Mouse (Mus musculus) megakaryocyte, embryonic 14.5 days (primary cell): Measurements from ENCODE around the gene Kcnh1.

Experiments used
- FLI1 ChIP-seq: IDR thresholded peaks from 2 replicates; pipeline ENCODE4 v1.6.1; 2012; ENCODE audit warnings: low read length, inconsistent platforms, mixed read lengths
- GATA1 ChIP-seq: IDR thresholded peaks from 3 replicates; pipeline ENCODE4 v1.6.1; 2012; ENCODE audit warnings: mixed read lengths, low read length, inconsistent platforms, borderline replicate concordance

GRCm38 (mm10) chr1:192478176-192478575, 287.6 kb downstream of the Kcnh1 start:
- no peak for TF ChIP-seq FLI1
- no peak for TF ChIP-seq GATA1
